Mouse (Mus musculus): ENCODE measurements around the gene Pth1r.
A peak's percentile ranks its signal among the peaks of the same experiment; 100 is the strongest.

Pth1r gene

GRCm38 (mm10) chr9:110746961-110747360, at the start of gene Pth1r:
Pth1r (minus strand) TSS chr9:110747145.
- no peak for DNase-seq (ENCODE audit: low spot score)

- no peak for DNase-seq (ENCODE audit: low spot score)
Observed at GRCm38 (mm10) chr9:110790462-110790861, 43.5 kb upstream of the Pth1r start.

- DNase-seq (ENCODE audit: low spot score) = no peak
Observed at GRCm38 (mm10) chr9:110788169-110788568, 41.2 kb upstream of the Pth1r start.

GRCm38 (mm10) chr9:110783611-110784010, 36.7 kb upstream of the Pth1r start:
- no peak for DNase-seq (ENCODE audit: low spot score)

GRCm38 (mm10) chr9:110781731-110782130, 34.8 kb upstream of the Pth1r start:
- DNase-seq (ENCODE audit: low spot score) = peak; percentile 81

GRCm38 (mm10) chr9:110781256-110781721, 34.3 kb upstream of the Pth1r start:
- peak; percentile 94 for DNase-seq (ENCODE audit: low spot score)

GRCm38 (mm10) chr9:110779242-110779913, 32.4 kb upstream of the Pth1r start:
- DNase-seq (ENCODE audit: low spot score) = no peak

GRCm38 (mm10) chr9:110778559-110778958, 31.6 kb upstream of the Pth1r start:
- DNase-seq (ENCODE audit: low spot score) = no peak

GRCm38 (mm10) chr9:110778100-110778499, 31.2 kb upstream of the Pth1r start:
- DNase-seq (ENCODE audit: low spot score) = no peak

GRCm38 (mm10) chr9:110775269-110776022, 28.5 kb upstream of the Pth1r start:
- DNase-seq (ENCODE audit: low spot score) = no peak

- DNase-seq (ENCODE audit: low spot score) = no peak
Observed at GRCm38 (mm10) chr9:110774403-110775268, 27.7 kb upstream of the Pth1r start.

GRCm38 (mm10) chr9:110772336-110772735, 25.4 kb upstream of the Pth1r start:
- no peak for DNase-seq (ENCODE audit: low spot score)

- DNase-seq (ENCODE audit: low spot score) = no peak
Observed at GRCm38 (mm10) chr9:110763405-110763804, 16.5 kb upstream of the Pth1r start.

GRCm38 (mm10) chr9:110762763-110763162, 15.8 kb upstream of the Pth1r start:
- no peak for DNase-seq (ENCODE audit: low spot score)

- no peak for DNase-seq (ENCODE audit: low spot score)
Observed at GRCm38 (mm10) chr9:110760886-110761285, 13.9 kb upstream of the Pth1r start.

- peak; percentile 48 for DNase-seq (ENCODE audit: low spot score)
Observed at GRCm38 (mm10) chr9:110759265-110759664, 12.3 kb upstream of the Pth1r start.

- peak; percentile 51 for DNase-seq (ENCODE audit: low spot score)
Observed at GRCm38 (mm10) chr9:110758605-110759004, 11.7 kb upstream of the Pth1r start.

- no peak for DNase-seq (ENCODE audit: low spot score)
Observed at GRCm38 (mm10) chr9:110757816-110758215, 10.9 kb upstream of the Pth1r start.

- DNase-seq (ENCODE audit: low spot score) = no peak
Observed at GRCm38 (mm10) chr9:110753773-110754172, 6.8 kb upstream of the Pth1r start.

GRCm38 (mm10) chr9:110752917-110753435, 6.0 kb upstream of the Pth1r start:
- DNase-seq (ENCODE audit: low spot score) = no peak

- DNase-seq (ENCODE audit: low spot score) = no peak
Observed at GRCm38 (mm10) chr9:110751412-110751811, 4.5 kb upstream of the Pth1r start.
